Mouse (Mus musculus): ENCODE data around the gene Ncan. TPM values are rescaled to one million over a fixed set of nuclear protein-coding genes. Genes with fewer than 3 reads are reported as not detected.

Ncan gene
- polyA plus RNA-seq, 1 experiment from 2014 or later: 186 TPM

GRCm38 (mm10) chr8:70092786-70093185, 27.9 kb downstream of the Ncan start:
- WGBS: 70% methylated on average over 8 of the region's 8 CpGs
- Histone ChIP-seq H3K9ac (no peak overlapping the region), H3K9me3 (no peaks in the 10 kb centered on the region), H3K27me3 (replicated peaks) (peaks cover 12% of the 10 kb centered on the region), H3K36me3 (replicated peaks) (peaks cover 35% of the 10 kb centered on the region), H3K4me2 (no peak overlapping the region), H3K27ac (no peak overlapping the region), H3K4me3 (no peak overlapping the region), H3K4me1 (peaks cover 25% of the 10 kb centered on the region)
- no peak for ATAC-seq (replicated peaks)

- Histone ChIP-seq H3K4me2 (no peak overlapping the region), H3K27me3 (replicated peaks) (peaks cover 44% of the 10 kb centered on the region), H3K4me3 (no peak overlapping the region), H3K9me3 (no peaks in the 10 kb centered on the region), H3K4me1 (peaks cover 36% of the 10 kb centered on the region), H3K27ac (0 out of 2 replicates have a peak overlapping the region, but pooled peaks have one; percentile 1), H3K9ac (no peak overlapping the region), H3K36me3 (replicated peaks) (peaks cover 6% of the 10 kb centered on the region; the same call in 1 of the 2 replicates)
- ATAC-seq (replicated peaks): peak; percentile 52
- 34% methylated on average over 9 of the region's 9 CpGs for WGBS
Observed at GRCm38 (mm10) chr8:70089296-70089960, 31.2 kb downstream of the Ncan start.

- H3K4me3 ChIP-seq: peak overlapping the region; percentile 47
- H3K4me1 ChIP-seq: peaks cover 50% of the 10 kb centered on the region
- H3K27ac ChIP-seq: no peak overlapping the region
- peak; percentile 68 for ATAC-seq (replicated peaks)
- peak overlapping the region; percentile 54 for H3K9ac ChIP-seq
- no peaks in the 10 kb centered on the region for H3K36me3 ChIP-seq (replicated peaks)
- 4% methylated on average over 55 of the region's 56 CpGs for whole genome bisulfite sequencing
- no peaks in the 10 kb centered on the region for H3K9me3 ChIP-seq
- H3K27me3 ChIP-seq (replicated peaks): peaks cover 58% of the 10 kb centered on the region
- peak overlapping the region; percentile 95 for H3K4me2 ChIP-seq
Observed at GRCm38 (mm10) chr8:70087836-70088650, 32.6 kb downstream of the Ncan start.

GRCm38 (mm10) chr8:70087237-70087636, 33.4 kb downstream of the Ncan start:
- no peaks in the 10 kb centered on the region for H3K9me3 ChIP-seq
- no peak for ATAC-seq (replicated peaks)
- no peak overlapping the region for H3K4me3 ChIP-seq
- peaks cover 66% of the 10 kb centered on the region for H3K27me3 ChIP-seq (replicated peaks)
- no peak overlapping the region for H3K4me2 ChIP-seq
- H3K9ac ChIP-seq: no peak overlapping the region
- peaks cover 51% of the 10 kb centered on the region for H3K4me1 ChIP-seq
- H3K27ac ChIP-seq: no peak overlapping the region
- WGBS: 9% methylated on average over 7 of the region's 7 CpGs
- H3K36me3 ChIP-seq (replicated peaks): no peaks in the 10 kb centered on the region

- H3K4me1 ChIP-seq: peaks cover 51% of the 10 kb centered on the region
- 46% methylated on average over 1 of the region's 1 CpGs for WGBS
- H3K9ac ChIP-seq: no peak overlapping the region
- no peaks in the 10 kb centered on the region for H3K9me3 ChIP-seq
- ATAC-seq (replicated peaks): no peak
- no peak overlapping the region for H3K27ac ChIP-seq
- no peaks in the 10 kb centered on the region for H3K36me3 ChIP-seq (replicated peaks)
- no peak overlapping the region for H3K4me2 ChIP-seq
- H3K4me3 ChIP-seq: no peak overlapping the region
- peaks cover 73% of the 10 kb centered on the region for H3K27me3 ChIP-seq (replicated peaks)
Observed at GRCm38 (mm10) chr8:70086151-70086550, 34.5 kb downstream of the Ncan start.

- H3K4me1 ChIP-seq: peaks cover 42% of the 10 kb centered on the region
- peak; percentile 19; the same call in 1 of the 2 replicates for ATAC-seq (replicated peaks)
- peak overlapping the region; percentile 12; the same call in 1 of the 2 replicates for H3K9ac ChIP-seq
- H3K9me3 ChIP-seq: no peaks in the 10 kb centered on the region
- 1% methylated on average over 71 of the region's 71 CpGs for WGBS
- H3K27me3 ChIP-seq (replicated peaks): peaks cover 73% of the 10 kb centered on the region
- peak overlapping the region; percentile 78 for H3K4me2 ChIP-seq
- H3K36me3 ChIP-seq (replicated peaks): no peaks in the 10 kb centered on the region
- H3K27ac ChIP-seq: no peak overlapping the region
- peak overlapping the region; percentile 38 for H3K4me3 ChIP-seq
Observed at GRCm38 (mm10) chr8:70084191-70085065, 36.2 kb downstream of the Ncan start.

GRCm38 (mm10) chr8:70083285-70083684, 37.4 kb downstream of the Ncan start, which contains the start of gene Hapln4:
TSS of gene Hapln4 (plus strand) at chr8:70083457.
- Histone ChIP-seq H3K9ac (peak within 1 kb of the TSS; percentile 12; the same call in 1 of the 2 replicates), H3K4me1 (peaks cover 31% of the 10 kb centered on the region), H3K36me3 (replicated peaks) (no peaks in the 10 kb centered on the region), H3K9me3 (no peaks in the 10 kb centered on the region), H3K27me3 (replicated peaks) (peaks cover 66% of the 10 kb centered on the region), H3K27ac (no peak within 1 kb of the TSS), H3K4me3 (peak within 1 kb of the TSS; percentile 38), H3K4me2 (peak within 1 kb of the TSS; percentile 78)
- whole genome bisulfite sequencing: under 1% methylated on average over 26 of the region's 26 CpGs
- no peak for ATAC-seq (replicated peaks)

- 95% methylated on average over 2 of the region's 2 CpGs for WGBS
Observed at GRCm38 (mm10) chr8:70081976-70082375, 38.7 kb downstream of the Ncan start.

GRCm38 (mm10) chr8:70073682-70074081, 47.0 kb downstream of the Ncan start:
- Histone ChIP-seq H3K36me3 (replicated peaks) (peaks cover 30% of the 10 kb centered on the region), H3K27ac (no peak overlapping the region), H3K4me2 (no peak overlapping the region), H3K9me3 (no peaks in the 10 kb centered on the region), H3K9ac (no peak overlapping the region), H3K4me1 (no peaks in the 10 kb centered on the region), H3K27me3 (replicated peaks) (no peaks in the 10 kb centered on the region), H3K4me3 (no peak overlapping the region)
- ATAC-seq (replicated peaks): no peak
- 93% methylated on average over 1 of the region's 1 CpGs for WGBS

More at GRCm38 (mm10) chr8:70081976-70082375, 38.7 kb downstream of the Ncan start:
- Histone ChIP-seq H3K9ac (no peak overlapping the region), H3K4me1 (peaks cover 22% of the 10 kb centered on the region), H3K4me3 (no peak overlapping the region), H3K36me3 (replicated peaks) (no peaks in the 10 kb centered on the region), H3K27me3 (replicated peaks) (peaks cover 53% of the 10 kb centered on the region), H3K27ac (no peak overlapping the region), H3K4me2 (no peak overlapping the region), H3K9me3 (no peaks in the 10 kb centered on the region)
- ATAC-seq (replicated peaks): no peak

- no peak for ATAC-seq (replicated peaks)
- 64% methylated on average over 8 of the region's 8 CpGs for WGBS
- no peaks in the 10 kb centered on the region for H3K4me1 ChIP-seq
- no peak overlapping the region for H3K9ac ChIP-seq
- H3K27ac ChIP-seq: no peak overlapping the region
- no peaks in the 10 kb centered on the region for H3K9me3 ChIP-seq
- H3K4me2 ChIP-seq: no peak overlapping the region
- H3K4me3 ChIP-seq: no peak overlapping the region
- H3K36me3 ChIP-seq (replicated peaks): peaks cover 30% of the 10 kb centered on the region
- H3K27me3 ChIP-seq (replicated peaks): no peaks in the 10 kb centered on the region
Observed at GRCm38 (mm10) chr8:70073120-70073519, 47.6 kb downstream of the Ncan start.

GRCm38 (mm10) chr8:70072441-70073069, 48.1 kb downstream of the Ncan start, which contains the start of gene Tm6sf2:
TSS of gene Tm6sf2 (plus strand) at chr8:70072924.
- peak; percentile 54; the same call in 1 of the 2 replicates for ATAC-seq (replicated peaks)
- H3K4me2 ChIP-seq: no peak within 1 kb of the TSS

More at GRCm38 (mm10) chr8:70072441-70073069, 48.1 kb downstream of the Ncan start, which contains the start of gene Tm6sf2:
- Histone ChIP-seq H3K4me1 (no peaks in the 10 kb centered on the region), H3K36me3 (replicated peaks) (peaks cover 30% of the 10 kb centered on the region), H3K27ac (no peak within 1 kb of the TSS), H3K9ac (no peak within 1 kb of the TSS), H3K27me3 (replicated peaks) (no peaks in the 10 kb centered on the region), H3K9me3 (no peaks in the 10 kb centered on the region), H3K4me3 (no peak within 1 kb of the TSS)
- 16% methylated on average over 21 of the region's 27 CpGs for WGBS
